Mouse (Mus musculus) intestine, embryonic 15.5 days (tissue): ENCODE measurements around the gene Hdac7. TPM values are rescaled to one million over a fixed set of nuclear protein-coding genes. Genes with fewer than 3 reads are reported as not detected.

Experiments used
- ATAC-seq: fragments of 200-750 bp; cut with Nextera tagmentation; 2 replicates; pipeline ENCODE4 v1.8.0; 2017; ENCODE audit warnings: moderate TSS enrichment, moderate library complexity
- H3K27ac ChIP-seq: fragments of 300-500 bp; sonication (generic); 2 replicates; pipeline ENCODE4 v1.5.1; 2015; ENCODE audit warnings: mild to moderate bottlenecking, inconsistent platforms
- H3K27me3 ChIP-seq: fragments of 300-500 bp; sonication (generic); replicated peaks from 2 replicates; pipeline ENCODE4 v1.6.1; 2015; ENCODE audit warnings: inconsistent platforms
- H3K36me3 ChIP-seq: fragments of 300-500 bp; sonication (generic); 2 replicates; pipeline ENCODE4 v1.6.1; 2015; ENCODE audit warnings: inconsistent platforms
- H3K4me1 ChIP-seq: fragments of 300-500 bp; sonication (generic); replicated peaks from 2 replicates; pipeline ENCODE4 v1.6.1; 2015; ENCODE audit warnings: inconsistent platforms
- H3K4me2 ChIP-seq: fragments of 300-500 bp; sonication (generic); replicated peaks from 2 replicates; pipeline ENCODE4 v1.6.1; 2015; ENCODE audit warnings: mild to moderate bottlenecking, inconsistent platforms
- H3K4me3 ChIP-seq: fragments of 300-500 bp; sonication (generic); replicated peaks from 2 replicates; pipeline ENCODE4 v1.5.1; 2015; ENCODE audit warnings: inconsistent platforms
- H3K9ac ChIP-seq: fragments of 300-500 bp; sonication (generic); 2 replicates; pipeline ENCODE4 v1.6.1; 2015; ENCODE audit warnings: inconsistent platforms
- H3K9me3 ChIP-seq: fragments of 300-500 bp; sonication (generic); 2 replicates; pipeline ENCODE4 v1.6.1; 2016; ENCODE audit warnings: inconsistent platforms
- WGBS: fragments of 180-500 bp; shearing (Covaris S2); methylation state at CpG from one replicate; pipeline ENCODE4 v1.1.7; 2015; 5-methylcytosine and 5-hydroxymethylcytosine counted together
- polyA plus RNA-seq: library from polyadenylated mRNA; unstranded; fragments of >200 nt; fragmentation: Nextera tagmentation; extraction: Ambion mirVana; gene quantifications from 2 replicates; pipeline ENCODE4 v1.2.1, GENCODE M21; 2015

Hdac7 gene
- polyA plus RNA-seq, 1 experiment from 2014 or later: 18.0 TPM

- H3K4me1 ChIP-seq: peaks cover 25% of the 10 kb centered on the region
Measured at GRCm38 (mm10) chr15:97764532-97764931, 79.8 kb downstream of the Hdac7 start.

GRCm38 (mm10) chr15:97763256-97764049, 80.8 kb downstream of the Hdac7 start:
- H3K9ac ChIP-seq: no peak overlapping the region
- peaks cover 24% of the 10 kb centered on the region for H3K4me1 ChIP-seq
- peaks cover 13% of the 10 kb centered on the region for H3K27me3 ChIP-seq
- no peaks in the 10 kb centered on the region for H3K36me3 ChIP-seq
- no peak overlapping the region for H3K27ac ChIP-seq
- no peak overlapping the region for H3K4me2 ChIP-seq
- no peak overlapping the region for H3K4me3 ChIP-seq
- no peaks in the 10 kb centered on the region for H3K9me3 ChIP-seq
- no peak for ATAC-seq
- WGBS: 66% methylated on average over 9 of the region's 9 CpGs

More at GRCm38 (mm10) chr15:97764532-97764931, 79.8 kb downstream of the Hdac7 start:
- Histone ChIP-seq H3K9ac (no peak overlapping the region), H3K36me3 (no peaks in the 10 kb centered on the region), H3K4me3 (no peak overlapping the region), H3K4me2 (no peak overlapping the region), H3K27me3 (peaks cover 16% of the 10 kb centered on the region), H3K27ac (no peak overlapping the region), H3K9me3 (no peaks in the 10 kb centered on the region)
- 65% methylated on average over 2 of the region's 2 CpGs for WGBS
- ATAC-seq: no peak

GRCm38 (mm10) chr15:97762733-97763132, 81.6 kb downstream of the Hdac7 start:
- Histone ChIP-seq H3K9ac (no peak overlapping the region), H3K4me1 (peaks cover 17% of the 10 kb centered on the region), H3K27me3 (peaks cover 13% of the 10 kb centered on the region), H3K27ac (no peak overlapping the region), H3K4me2 (no peak overlapping the region), H3K9me3 (no peaks in the 10 kb centered on the region), H3K4me3 (no peak overlapping the region), H3K36me3 (no peaks in the 10 kb centered on the region)
- 65% methylated on average over 9 of the region's 9 CpGs for WGBS
- ATAC-seq: no peak

GRCm38 (mm10) chr15:97761438-97761837, 82.9 kb downstream of the Hdac7 start:
- H3K9ac ChIP-seq: no peak overlapping the region
- ATAC-seq: peak; percentile 54
- 40% methylated on average over 13 of the region's 13 CpGs for WGBS

GRCm38 (mm10) chr15:97760952-97761351, 83.3 kb downstream of the Hdac7 start:
- Histone ChIP-seq H3K4me2 (no peak overlapping the region), H3K9me3 (no peaks in the 10 kb centered on the region), H3K9ac (no peak overlapping the region), H3K27me3 (no peaks in the 10 kb centered on the region), H3K4me1 (peaks cover 6% of the 10 kb centered on the region; the same call in 1 of the 2 replicates), H3K36me3 (no peaks in the 10 kb centered on the region), H3K27ac (no peak overlapping the region), H3K4me3 (no peak overlapping the region)
- WGBS: 70% methylated on average over 5 of the region's 5 CpGs
- no peak for ATAC-seq

More at GRCm38 (mm10) chr15:97761438-97761837, 82.9 kb downstream of the Hdac7 start:
- Histone ChIP-seq H3K4me2 (no peak overlapping the region; the same call in 1 of the 2 replicates), H3K27me3 (peaks cover 4% of the 10 kb centered on the region; the same call in 1 of the 2 replicates), H3K4me3 (no peak overlapping the region), H3K27ac (no peak overlapping the region), H3K36me3 (no peaks in the 10 kb centered on the region), H3K4me1 (peaks cover 6% of the 10 kb centered on the region; the same call in 1 of the 2 replicates), H3K9me3 (no peaks in the 10 kb centered on the region)

GRCm38 (mm10) chr15:97760006-97760405, 84.3 kb downstream of the Hdac7 start:
- WGBS: 91% methylated on average over 9 of the region's 9 CpGs
- Histone ChIP-seq H3K4me1 (peaks cover 3% of the 10 kb centered on the region; the same call in 1 of the 2 replicates), H3K9ac (no peak overlapping the region), H3K27ac (no peak overlapping the region), H3K4me3 (no peak overlapping the region), H3K9me3 (no peaks in the 10 kb centered on the region), H3K27me3 (no peaks in the 10 kb centered on the region), H3K36me3 (no peaks in the 10 kb centered on the region), H3K4me2 (no peak overlapping the region)
- ATAC-seq: no peak

GRCm38 (mm10) chr15:97755361-97755760, 88.9 kb downstream of the Hdac7 start:
- 54% methylated on average over 8 of the region's 8 CpGs for WGBS
- no peak for ATAC-seq
- H3K9ac ChIP-seq: no peak overlapping the region
- no peaks in the 10 kb centered on the region for H3K36me3 ChIP-seq
- H3K27me3 ChIP-seq: no peaks in the 10 kb centered on the region
- H3K9me3 ChIP-seq: no peaks in the 10 kb centered on the region
- no peak overlapping the region for H3K4me3 ChIP-seq
- H3K4me1 ChIP-seq: peaks cover 10% of the 10 kb centered on the region
- H3K27ac ChIP-seq: no peak overlapping the region
- no peak overlapping the region for H3K4me2 ChIP-seq

- no peaks in the 10 kb centered on the region for H3K36me3 ChIP-seq
- no peak overlapping the region for H3K9ac ChIP-seq
- no peak overlapping the region for H3K27ac ChIP-seq
- no peaks in the 10 kb centered on the region for H3K9me3 ChIP-seq
- H3K4me1 ChIP-seq: peaks cover 14% of the 10 kb centered on the region
- no peak for ATAC-seq
- no peak overlapping the region for H3K4me2 ChIP-seq
- no peak overlapping the region for H3K4me3 ChIP-seq
- H3K27me3 ChIP-seq: no peaks in the 10 kb centered on the region
- 43% methylated on average over 6 of the region's 6 CpGs for WGBS
Measured at GRCm38 (mm10) chr15:97754476-97754875, 89.8 kb downstream of the Hdac7 start.

- WGBS: 81% methylated on average over 5 of the region's 5 CpGs
- no peak for ATAC-seq
- H3K36me3 ChIP-seq: no peaks in the 10 kb centered on the region
- no peaks in the 10 kb centered on the region for H3K9me3 ChIP-seq
- peaks cover 14% of the 10 kb centered on the region for H3K4me1 ChIP-seq
- no peak overlapping the region for H3K4me3 ChIP-seq
- no peak overlapping the region for H3K27ac ChIP-seq
- H3K9ac ChIP-seq: no peak overlapping the region
- H3K4me2 ChIP-seq: no peak overlapping the region
- no peaks in the 10 kb centered on the region for H3K27me3 ChIP-seq
Measured at GRCm38 (mm10) chr15:97752491-97752890, 91.8 kb downstream of the Hdac7 start.

GRCm38 (mm10) chr15:97751676-97752075, 92.6 kb downstream of the Hdac7 start:
- Histone ChIP-seq H3K4me2 (no peak overlapping the region), H3K27ac (no peak overlapping the region), H3K4me3 (no peak overlapping the region), H3K36me3 (no peaks in the 10 kb centered on the region), H3K9ac (no peak overlapping the region), H3K9me3 (no peaks in the 10 kb centered on the region), H3K4me1 (peaks cover 14% of the 10 kb centered on the region), H3K27me3 (no peaks in the 10 kb centered on the region)
- 75% methylated on average over 2 of the region's 2 CpGs for WGBS
- no peak for ATAC-seq

- no peak overlapping the region for H3K4me2 ChIP-seq
- peaks cover 14% of the 10 kb centered on the region for H3K4me1 ChIP-seq
- no peaks in the 10 kb centered on the region for H3K27me3 ChIP-seq
- WGBS: 23% methylated on average over 12 of the region's 12 CpGs
- no peak overlapping the region for H3K4me3 ChIP-seq
- H3K36me3 ChIP-seq: no peaks in the 10 kb centered on the region
- H3K9me3 ChIP-seq: no peaks in the 10 kb centered on the region
- no peak overlapping the region for H3K9ac ChIP-seq
- H3K27ac ChIP-seq: 0 out of 2 replicates have a peak overlapping the region, but pooled peaks have one; percentile 5
- ATAC-seq: peak; percentile 76
Measured at GRCm38 (mm10) chr15:97750697-97751096, 93.6 kb downstream of the Hdac7 start.

- 89% methylated on average over 13 of the region's 13 CpGs for WGBS
Measured at GRCm38 (mm10) chr15:97749841-97750240, 94.5 kb downstream of the Hdac7 start.

GRCm38 (mm10) chr15:97749397-97749796, 94.9 kb downstream of the Hdac7 start:
- H3K9ac ChIP-seq: no peak overlapping the region
- H3K9me3 ChIP-seq: no peaks in the 10 kb centered on the region
- no peak overlapping the region for H3K27ac ChIP-seq
- WGBS: 91% methylated on average over 9 of the region's 9 CpGs
- peaks cover 14% of the 10 kb centered on the region for H3K4me1 ChIP-seq
- H3K4me2 ChIP-seq: no peak overlapping the region
- H3K36me3 ChIP-seq: no peaks in the 10 kb centered on the region
- ATAC-seq: no peak
- no peaks in the 10 kb centered on the region for H3K27me3 ChIP-seq
- no peak overlapping the region for H3K4me3 ChIP-seq

More at GRCm38 (mm10) chr15:97749841-97750240, 94.5 kb downstream of the Hdac7 start:
- Histone ChIP-seq H3K27me3 (no peaks in the 10 kb centered on the region), H3K36me3 (no peaks in the 10 kb centered on the region), H3K9me3 (no peaks in the 10 kb centered on the region), H3K27ac (no peak overlapping the region), H3K9ac (no peak overlapping the region), H3K4me3 (no peak overlapping the region), H3K4me1 (peaks cover 14% of the 10 kb centered on the region), H3K4me2 (no peak overlapping the region)
- ATAC-seq: no peak
